Mouse (Mus musculus) midbrain, postnatal 0 days (tissue): Measurements from ENCODE around the gene Miox. TPM values are rescaled to one million over a fixed set of nuclear protein-coding genes. Genes with fewer than 3 reads are reported as not detected.

Source experiments
- ATAC-seq: fragments of 200-750 bp; cut with Nextera tagmentation; 2 replicates; pipeline ENCODE4 v1.8.0; 2017; ENCODE audit warnings: moderate number of reproducible peaks, mild to moderate bottlenecking, moderate TSS enrichment, moderate library complexity; ENCODE audit not compliant: low FRiP score
- DNase-seq: peaks from one replicate; pipeline ENCODE4 v3.0.0-alpha.2; 2015; ENCODE audit warnings: low spot score
- H3K27ac ChIP-seq: fragments of 300-500 bp; sonication (generic); 2 replicates; pipeline ENCODE4 v1.5.1; 2014; ENCODE audit warnings: low read depth, mild to moderate bottlenecking, low read length, mixed read lengths
- H3K27me3 ChIP-seq: fragments of 300-500 bp; sonication (generic); 2 replicates; pipeline ENCODE4 v1.6.1; 2014; ENCODE audit warnings: low read length, control low read depth, mixed read lengths; ENCODE audit not compliant: insufficient read depth
- H3K36me3 ChIP-seq: fragments of 300-500 bp; sonication (generic); 2 replicates; pipeline ENCODE4 v1.6.1; 2014; ENCODE audit warnings: low read length, control low read depth, mixed read lengths; ENCODE audit not compliant: insufficient read depth
- H3K4me1 ChIP-seq: fragments of 300-500 bp; sonication (generic); 2 replicates; pipeline ENCODE4 v1.6.1; 2014; ENCODE audit warnings: mild to moderate bottlenecking, control low read depth, antibody characterized with exemption, low read length, mixed read lengths; ENCODE audit not compliant: insufficient read depth
- H3K4me2 ChIP-seq: fragments of 300-500 bp; sonication (generic); 2 replicates; pipeline ENCODE4 v1.6.1; 2014; ENCODE audit warnings: low read depth, mild to moderate bottlenecking, low read length, mixed read lengths; ENCODE audit not compliant: poor library complexity, severe bottlenecking
- H3K4me3 ChIP-seq: fragments of 300-500 bp; sonication (generic); 2 replicates; pipeline ENCODE4 v1.5.1; 2014; ENCODE audit warnings: low read depth, mild to moderate bottlenecking, low read length, moderate library complexity
- H3K9ac ChIP-seq: fragments of 300-500 bp; sonication (generic); replicated peaks from 2 replicates; pipeline ENCODE4 v1.6.1; 2014; ENCODE audit warnings: mild to moderate bottlenecking, low read length, moderate library complexity, mixed read lengths; ENCODE audit not compliant: poor library complexity, severe bottlenecking
- H3K9me3 ChIP-seq: fragments of 300-500 bp; sonication (generic); 2 replicates; pipeline ENCODE4 v1.6.1; 2016; ENCODE audit warnings: low read length, control low read depth
- CTCF ChIP-seq: IDR thresholded peaks from 2 replicates; pipeline ENCODE4 v1.5.1; 2016; ENCODE audit warnings: antibody characterized with exemption, mild to moderate bottlenecking
- WGBS: fragments of 180-500 bp; shearing (Covaris S2); extraction: QIAGEN DNeasy Blood & Tissue Kit; methylation state at CpG from one replicate; pipeline ENCODE4 v1.1.7; 2014; 5-methylcytosine and 5-hydroxymethylcytosine counted together
- polyA plus RNA-seq: library from polyadenylated mRNA; unstranded; fragments of >200 nt; fragmentation: Nextera tagmentation; extraction: Ambion mirVana; gene quantifications from 2 replicates; pipeline ENCODE4 v1.2.1, GENCODE M21; 2015
- total RNA-seq: library from RNA; depleted of rRNA; stranded (reverse); fragments of >200 nt; gene quantifications from 2 replicates; pipeline ENCODE4 v1.2.3, GENCODE M21; 2014

The Miox gene
- total and polyA plus RNA-seq, 2 experiments from 2014 or later = not detected

DNA sequence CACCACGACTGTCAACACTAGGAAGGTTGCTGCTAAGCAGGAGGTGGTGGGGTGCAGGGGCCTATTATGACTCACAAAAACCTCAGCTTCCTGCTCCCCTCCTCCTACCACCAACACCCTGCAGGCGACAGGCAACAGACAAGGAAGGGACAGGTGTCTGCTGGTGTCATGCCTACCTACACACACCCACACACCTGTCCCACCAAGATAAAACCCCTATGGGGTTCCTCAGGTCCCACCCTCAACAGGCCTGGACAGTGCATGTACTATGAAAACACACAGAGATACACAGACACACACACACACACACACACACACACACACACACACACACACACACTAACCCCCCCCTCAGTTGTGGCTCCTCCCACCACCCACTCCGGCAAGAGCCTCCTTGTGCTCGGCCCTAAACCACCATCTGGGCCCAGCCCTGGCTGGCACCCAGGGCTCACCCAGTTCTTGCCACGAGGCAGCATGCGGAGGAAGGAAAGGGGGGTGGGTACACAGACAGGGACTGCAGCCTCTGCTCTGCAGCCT is 24.2 kb upstream of the Miox start:
- H3K27me3 ChIP-seq = no peaks in the 10 kb centered on the region
- WGBS = 68% methylated on average over 6 of the region's 6 CpGs
- no peaks in the 10 kb centered on the region for H3K9me3 ChIP-seq
- no peak for ATAC-seq
- peaks cover 12% of the 10 kb centered on the region for H3K4me1 ChIP-seq
- no peak overlapping the region for H3K27ac ChIP-seq
- no peak overlapping the region for H3K4me2 ChIP-seq
- H3K9ac ChIP-seq = no peak overlapping the region
- H3K36me3 ChIP-seq = peaks cover 27% of the 10 kb centered on the region
- DNase-seq = peak; percentile 36
- no peak for TF ChIP-seq CTCF
- no peak overlapping the region for H3K4me3 ChIP-seq

DNA sequence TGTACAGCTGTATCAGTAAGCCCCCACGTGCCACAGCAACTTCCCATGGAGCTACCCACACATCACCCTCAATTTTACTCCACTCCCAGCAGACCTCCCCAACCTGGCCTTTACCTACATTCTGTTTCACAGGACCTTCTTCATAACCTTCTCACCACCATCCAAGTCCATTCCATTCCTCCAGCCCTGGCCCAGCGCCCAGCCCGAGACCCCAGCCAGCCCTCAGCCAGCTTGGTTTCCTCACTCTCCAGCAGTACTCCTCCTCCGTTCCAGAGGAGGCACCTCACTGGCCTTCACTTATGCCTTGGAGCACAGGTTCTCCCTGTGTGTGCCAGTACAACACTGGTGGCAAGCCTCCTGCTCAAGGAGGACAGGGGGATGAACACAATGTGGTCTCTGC is 20.8 kb upstream of the Miox start:
- no peaks in the 10 kb centered on the region for H3K9me3 ChIP-seq
- peaks cover 12% of the 10 kb centered on the region for H3K4me1 ChIP-seq
- H3K9ac ChIP-seq = 0 out of 2 replicates have a peak overlapping the region, but pooled peaks have one; percentile 36
- H3K36me3 ChIP-seq = no peaks in the 10 kb centered on the region
- H3K4me3 ChIP-seq = no peak overlapping the region; the same call in 1 of the 2 replicates
- ATAC-seq (no peak), DNase-seq (no peak)
- H3K4me2 ChIP-seq = peak overlapping the region; percentile 89
- 78% methylated on average over 4 of the region's 4 CpGs for WGBS
- TF ChIP-seq CTCF = no peak
- no peak overlapping the region for H3K27ac ChIP-seq
- no peaks in the 10 kb centered on the region for H3K27me3 ChIP-seq

DNA sequence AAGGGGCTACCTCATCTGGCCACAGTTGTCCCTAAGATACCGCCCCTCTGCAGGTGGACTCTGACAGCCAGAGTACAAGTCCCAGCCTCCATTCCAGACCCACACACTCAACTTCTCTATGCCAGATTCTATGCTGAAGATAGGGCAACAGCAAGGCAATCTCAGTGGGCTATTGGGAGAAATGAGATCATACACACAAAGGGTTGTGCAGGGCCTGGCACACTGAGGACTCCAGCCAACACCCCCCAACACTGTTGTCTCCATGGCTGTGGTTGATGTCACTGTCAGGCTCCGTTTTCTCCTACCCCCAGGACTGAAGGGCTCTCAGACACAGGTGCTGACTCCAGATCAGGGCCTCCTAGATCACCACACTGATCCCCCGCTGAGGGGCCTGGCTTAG is 20.1 kb upstream of the Miox start:
- no peak for ATAC-seq
- Histone ChIP-seq H3K4me1 (peaks cover 12% of the 10 kb centered on the region), H3K27me3 (no peaks in the 10 kb centered on the region), H3K36me3 (no peaks in the 10 kb centered on the region), H3K27ac (0 out of 2 replicates have a peak overlapping the region, but pooled peaks have one; percentile 64), H3K4me2 (peak overlapping the region; percentile 89), H3K4me3 (peak overlapping the region; percentile 87), H3K9me3 (no peaks in the 10 kb centered on the region), H3K9ac (peak overlapping the region; percentile 71)
- DNase-seq = no peak
- WGBS = 30% methylated on average over 3 of the region's 3 CpGs
- no peak for TF ChIP-seq CTCF

DNA sequence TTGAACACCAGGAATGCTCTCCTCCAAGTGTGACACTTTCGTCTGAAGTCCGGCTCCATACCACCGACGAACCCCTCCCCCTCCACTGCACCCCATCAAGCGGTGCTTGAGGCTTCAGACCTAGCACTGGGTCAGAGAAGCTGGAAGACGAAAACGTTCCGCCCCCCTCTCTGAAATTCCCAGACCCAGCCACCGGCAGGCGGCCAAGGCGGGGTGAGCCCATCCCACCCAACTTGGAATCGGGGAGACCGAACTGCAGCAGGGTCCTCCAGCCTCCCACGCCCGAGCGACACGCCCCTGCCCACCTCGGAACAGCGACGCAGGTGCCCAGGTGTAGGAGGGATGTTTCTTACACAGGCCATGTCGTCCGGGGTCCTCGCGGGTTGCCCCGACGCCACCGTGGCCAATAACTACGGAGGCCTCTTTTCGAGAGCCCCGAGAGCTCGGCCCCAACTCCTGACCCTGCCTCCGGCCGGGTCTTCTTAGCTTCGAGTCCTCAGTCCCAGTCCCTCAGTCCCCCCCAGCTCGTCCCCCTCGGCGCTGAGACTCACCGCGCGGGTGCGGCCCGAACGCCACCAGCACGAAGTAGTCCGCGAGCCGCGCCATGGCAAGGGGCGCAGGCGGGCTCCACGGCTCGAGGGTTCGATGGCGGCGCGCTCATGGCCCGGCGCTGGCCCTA is 19.5 kb upstream of the Miox start:
- H3K4me2 ChIP-seq = peak overlapping the region; percentile 89
- peak; percentile 26 for DNase-seq
- ATAC-seq = peak; percentile 28
- H3K36me3 ChIP-seq = no peaks in the 10 kb centered on the region
- TF ChIP-seq CTCF = peak; percentile 46
- H3K9me3 ChIP-seq = no peaks in the 10 kb centered on the region
- peak overlapping the region; percentile 64 for H3K27ac ChIP-seq
- H3K4me1 ChIP-seq = peaks cover 12% of the 10 kb centered on the region
- WGBS = under 1% methylated on average over 57 of the region's 58 CpGs
- peak overlapping the region; percentile 71 for H3K9ac ChIP-seq
- H3K4me3 ChIP-seq = peak overlapping the region; percentile 87
- no peaks in the 10 kb centered on the region for H3K27me3 ChIP-seq

DNA sequence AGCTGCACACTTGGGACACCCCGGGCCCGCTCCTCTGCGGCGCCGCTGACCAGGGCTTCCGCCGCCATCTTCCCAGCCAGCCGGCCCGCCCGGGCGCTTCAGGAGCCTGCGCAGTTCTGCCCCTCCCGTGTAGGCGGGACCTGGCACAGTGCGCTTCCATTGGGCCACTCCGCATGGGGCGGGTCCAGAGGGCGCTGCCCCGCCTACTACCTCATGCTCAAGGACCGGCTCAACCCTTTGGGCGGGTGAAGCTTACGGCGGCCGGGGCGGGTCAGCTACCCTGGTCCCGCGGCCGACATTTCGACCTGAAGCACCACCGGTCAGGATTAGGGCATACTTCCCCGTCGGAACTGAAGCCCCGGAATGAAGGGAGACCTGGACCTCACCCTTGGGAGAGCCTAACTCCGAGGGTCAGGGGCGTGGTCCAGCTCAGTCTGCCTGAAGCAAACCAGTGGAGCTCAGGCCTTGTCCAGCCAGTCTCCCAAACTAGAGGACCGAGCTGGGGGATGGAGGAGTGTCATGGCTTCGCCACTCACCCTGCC is 18.9 kb upstream of the Miox start, which contains the start of gene Sbf1:
Gene Sbf1 (minus strand): TSS at position 122 of the 542 bp plus-strand sequence.
- H3K4me1 ChIP-seq = peaks cover 12% of the 10 kb centered on the region
- H3K4me2 ChIP-seq = peak within 1 kb of the TSS; percentile 89
- H3K27ac ChIP-seq = peak within 1 kb of the TSS; percentile 64
- H3K9me3 ChIP-seq = no peaks in the 10 kb centered on the region
- no peaks in the 10 kb centered on the region for H3K36me3 ChIP-seq
- TF ChIP-seq CTCF = peak; percentile 27; the same call in 1 of the 2 replicates
- peak within 1 kb of the TSS; percentile 71 for H3K9ac ChIP-seq
- no peaks in the 10 kb centered on the region for H3K27me3 ChIP-seq
- WGBS = 2% methylated on average over 34 of the region's 37 CpGs
- peak within 1 kb of the TSS; percentile 87 for H3K4me3 ChIP-seq
- ATAC-seq = peak; percentile 99
- DNase-seq = peak; percentile 98

DNA sequence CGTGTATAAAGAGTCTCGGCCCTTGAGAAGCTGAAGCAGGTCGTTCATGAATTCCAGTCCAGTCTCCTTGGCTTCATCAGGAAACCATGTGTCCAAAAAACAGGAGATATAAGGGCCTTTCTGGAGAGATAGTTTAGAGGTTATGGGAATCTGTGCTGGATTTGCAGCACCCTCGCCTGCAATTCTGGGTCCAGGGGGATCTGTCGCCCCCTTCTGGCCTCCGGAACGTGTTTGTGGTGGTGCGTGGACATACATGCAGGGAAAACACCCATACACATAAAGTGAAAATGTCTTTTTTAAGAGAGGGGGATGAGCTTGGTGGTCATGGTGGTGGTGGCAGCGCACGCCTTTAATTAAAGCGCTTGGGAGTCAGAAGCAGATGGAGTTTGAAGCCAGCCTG is 18.1 kb upstream of the Miox start:
- Histone ChIP-seq H3K9ac (no peak overlapping the region), H3K4me2 (no peak overlapping the region), H3K9me3 (no peaks in the 10 kb centered on the region), H3K27me3 (no peaks in the 10 kb centered on the region), H3K4me1 (peaks cover 12% of the 10 kb centered on the region), H3K36me3 (no peaks in the 10 kb centered on the region), H3K27ac (no peak overlapping the region), H3K4me3 (no peak overlapping the region)
- WGBS = 65% methylated on average over 11 of the region's 11 CpGs
- TF ChIP-seq CTCF = peak; percentile 44
- DNase-seq = no peak
- ATAC-seq = no peak
